Mouse (Mus musculus) lung, embryonic 15.5 days (tissue): Measurements from ENCODE around the gene Hoxc13. TPM values are rescaled to one million over a fixed set of nuclear protein-coding genes. Genes with fewer than 3 reads are reported as not detected.
A peak's percentile ranks its signal among the peaks of the same experiment; 100 is the strongest.

Experiments used
- ATAC-seq: fragments of 200-750 bp; cut with Nextera tagmentation; 2 replicates; pipeline ENCODE4 v1.8.0; 2017; ENCODE audit warnings: moderate number of reproducible peaks, borderline replicate concordance; ENCODE audit not compliant: low FRiP score, low TSS enrichment; ENCODE audit errors: extremely low read depth
- H3K27ac ChIP-seq: fragments of 300-500 bp; sonication (generic); 2 replicates; pipeline ENCODE4 v1.5.1; 2015; ENCODE audit warnings: moderate library complexity, mild to moderate bottlenecking, inconsistent platforms
- H3K27me3 ChIP-seq: fragments of 300-500 bp; sonication (generic); 2 replicates; pipeline ENCODE4 v1.6.1; 2015; ENCODE audit warnings: inconsistent platforms
- H3K36me3 ChIP-seq: fragments of 300-500 bp; sonication (generic); 2 replicates; pipeline ENCODE4 v1.6.1; 2015; ENCODE audit warnings: inconsistent platforms
- H3K4me1 ChIP-seq: fragments of 300-500 bp; sonication (generic); 2 replicates; pipeline ENCODE4 v1.6.1; 2015; ENCODE audit warnings: inconsistent platforms
- H3K4me2 ChIP-seq: fragments of 300-500 bp; sonication (generic); 2 replicates; pipeline ENCODE4 v1.6.1; 2015; ENCODE audit warnings: inconsistent platforms, mild to moderate bottlenecking, moderate library complexity
- H3K4me3 ChIP-seq: fragments of 300-500 bp; sonication (generic); 2 replicates; pipeline ENCODE4 v1.5.1; 2015; ENCODE audit warnings: mild to moderate bottlenecking, inconsistent platforms
- H3K9ac ChIP-seq: fragments of 300-500 bp; sonication (generic); 2 replicates; pipeline ENCODE4 v1.6.1; 2015; ENCODE audit warnings: inconsistent platforms
- H3K9me3 ChIP-seq: fragments of 300-500 bp; sonication (generic); 2 replicates; pipeline ENCODE4 v1.6.1; 2016; ENCODE audit warnings: inconsistent platforms
- WGBS: fragments of 180-500 bp; shearing (Covaris S2); methylation state at CpG from one replicate; pipeline ENCODE4 v1.1.7; 2015; 5-methylcytosine and 5-hydroxymethylcytosine counted together
- polyA plus RNA-seq: library from polyadenylated mRNA; unstranded; fragments of >200 nt; fragmentation: Nextera tagmentation; extraction: Ambion mirVana; gene quantifications from 2 replicates; pipeline ENCODE4 v1.2.1, GENCODE M21; 2015

The Hoxc13 gene
- polyA plus RNA-seq, 1 experiment from 2014 or later = not detected

DNA sequence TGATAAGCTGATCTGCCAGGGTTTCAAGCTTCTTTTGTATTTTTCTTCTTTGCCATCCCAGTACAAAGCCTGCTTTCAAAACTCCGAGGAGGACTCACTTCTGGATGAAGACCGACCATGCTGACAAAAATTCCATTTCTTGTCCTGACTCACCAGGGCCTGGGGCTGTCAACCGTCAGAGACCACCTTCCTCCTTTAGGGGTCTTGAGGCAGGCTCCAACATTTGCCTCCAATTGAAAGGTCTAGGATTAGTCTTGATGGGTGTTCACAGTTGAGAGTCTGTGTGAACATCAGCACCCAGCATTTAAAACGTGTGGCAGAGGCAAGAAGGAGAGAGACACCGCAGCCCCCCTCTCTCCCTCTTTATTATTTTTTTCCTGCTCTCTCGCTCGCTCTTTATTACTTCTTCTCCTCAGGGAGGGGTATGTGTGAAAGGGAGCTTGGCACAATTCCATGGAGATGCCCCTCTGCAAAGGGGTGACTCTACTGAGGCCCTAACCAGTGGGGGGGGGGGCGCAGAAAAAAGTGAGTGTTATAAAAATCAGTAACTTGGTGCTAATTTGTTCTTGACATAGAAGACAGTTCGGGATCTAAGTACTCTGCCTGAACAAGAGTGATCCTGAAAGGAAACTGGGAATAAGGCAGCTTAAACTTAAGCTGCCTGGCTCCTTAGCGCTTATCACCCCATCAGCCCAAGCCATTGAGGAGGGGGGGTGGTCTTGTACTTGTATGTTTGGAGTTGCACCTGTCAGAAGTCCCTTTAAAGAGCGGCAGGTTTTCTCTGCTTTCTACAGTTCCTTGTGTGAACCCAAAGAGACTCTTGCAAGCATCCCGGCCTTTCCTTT, 1.3 kb upstream of the Hoxc13 start:
- no peak for ATAC-seq
- no peak overlapping the region for H3K4me2 ChIP-seq
- peaks cover 99% of the 10 kb centered on the region for H3K27me3 ChIP-seq
- H3K9ac ChIP-seq = no peak overlapping the region
- H3K4me1 ChIP-seq = peaks cover 4% of the 10 kb centered on the region; the same call in 1 of the 2 replicates
- no peak overlapping the region for H3K27ac ChIP-seq
- H3K36me3 ChIP-seq = no peaks in the 10 kb centered on the region
- 6% methylated on average over 12 of the region's 12 CpGs for WGBS
- H3K4me3 ChIP-seq = no peak overlapping the region
- H3K9me3 ChIP-seq = no peaks in the 10 kb centered on the region

DNA sequence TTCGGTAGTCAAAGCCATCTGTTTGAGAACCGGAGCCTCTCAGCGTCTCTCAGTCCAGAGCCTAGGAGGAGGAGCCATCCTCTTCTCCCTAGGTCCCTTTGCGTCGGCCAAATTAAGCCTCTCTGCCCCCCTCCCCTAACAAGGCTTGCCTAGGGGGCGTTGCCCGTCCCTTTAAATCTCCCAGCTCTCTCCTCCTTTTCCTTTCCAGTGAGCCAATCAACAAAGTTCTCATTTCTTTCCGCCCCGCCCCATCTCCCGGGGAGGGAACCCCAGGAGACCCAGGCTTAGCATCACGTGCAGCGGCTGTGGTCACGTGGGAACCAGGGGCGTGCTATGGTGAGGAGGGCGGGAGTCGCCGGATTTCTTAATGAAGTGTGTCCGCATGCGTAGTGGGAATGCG, 284 bp upstream of the Hoxc13 start:
- peak overlapping the region; percentile 20 for H3K4me3 ChIP-seq
- no peaks in the 10 kb centered on the region for H3K9me3 ChIP-seq
- peak; percentile 82; the same call in 1 of the 2 replicates for ATAC-seq
- no peak overlapping the region for H3K27ac ChIP-seq
- peaks cover 4% of the 10 kb centered on the region; the same call in 1 of the 2 replicates for H3K4me1 ChIP-seq
- H3K27me3 ChIP-seq = peaks cover 99% of the 10 kb centered on the region
- 1% methylated on average over 20 of the region's 20 CpGs for WGBS
- no peak overlapping the region for H3K9ac ChIP-seq
- no peaks in the 10 kb centered on the region for H3K36me3 ChIP-seq
- H3K4me2 ChIP-seq = peak overlapping the region; percentile 34

GRCm38 (mm10) chr15:102922012-102922362, 1.1 kb downstream of the Hoxc13 start:
- no peaks in the 10 kb centered on the region for H3K36me3 ChIP-seq
- WGBS = 2% methylated on average over 24 of the region's 24 CpGs
- peaks cover 99% of the 10 kb centered on the region for H3K27me3 ChIP-seq
- H3K27ac ChIP-seq = no peak overlapping the region
- no peak overlapping the region for H3K4me2 ChIP-seq
- no peak overlapping the region for H3K4me3 ChIP-seq
- no peak overlapping the region for H3K9ac ChIP-seq
- ATAC-seq = peak; percentile 35; the same call in 1 of the 2 replicates
- peaks cover 4% of the 10 kb centered on the region; the same call in 1 of the 2 replicates for H3K4me1 ChIP-seq
- no peaks in the 10 kb centered on the region for H3K9me3 ChIP-seq

GRCm38 (mm10) chr15:102922636-102923500, 2.0 kb downstream of the Hoxc13 start:
- Histone ChIP-seq H3K4me2 (no peak overlapping the region), H3K36me3 (no peaks in the 10 kb centered on the region), H3K4me1 (peaks cover 4% of the 10 kb centered on the region; the same call in 1 of the 2 replicates), H3K9ac (no peak overlapping the region), H3K27ac (no peak overlapping the region), H3K4me3 (no peak overlapping the region), H3K27me3 (peaks cover 99% of the 10 kb centered on the region), H3K9me3 (no peaks in the 10 kb centered on the region)
- WGBS = 19% methylated on average over 6 of the region's 6 CpGs
- ATAC-seq = no peak

GRCm38 (mm10) chr15:102927032-102927645, 6.2 kb downstream of the Hoxc13 start:
- Histone ChIP-seq H3K27me3 (peaks cover 99% of the 10 kb centered on the region), H3K4me1 (no peaks in the 10 kb centered on the region), H3K4me3 (no peak overlapping the region), H3K9ac (no peak overlapping the region), H3K36me3 (no peaks in the 10 kb centered on the region), H3K27ac (no peak overlapping the region), H3K9me3 (no peaks in the 10 kb centered on the region), H3K4me2 (no peak overlapping the region)
- WGBS = under 1% methylated on average over 39 of the region's 40 CpGs
- no peak for ATAC-seq

- under 1% methylated on average over 23 of the region's 23 CpGs for WGBS
- Histone ChIP-seq H3K4me1 (peaks cover 2% of the 10 kb centered on the region; the same call in 1 of the 2 replicates), H3K9me3 (no peaks in the 10 kb centered on the region), H3K4me2 (no peak overlapping the region), H3K4me3 (no peak overlapping the region), H3K27me3 (peaks cover 100% of the 10 kb centered on the region), H3K27ac (no peak overlapping the region), H3K36me3 (no peaks in the 10 kb centered on the region), H3K9ac (no peak overlapping the region)
- ATAC-seq = no peak
These were observed 10.9 kb downstream of the Hoxc13 start for GRCm38 (mm10) chr15:102931706-102932358.

- no peak overlapping the region for H3K4me3 ChIP-seq
- H3K9me3 ChIP-seq = no peaks in the 10 kb centered on the region
- H3K9ac ChIP-seq = no peak overlapping the region
- ATAC-seq = no peak
- peaks cover 2% of the 10 kb centered on the region; the same call in 1 of the 2 replicates for H3K4me1 ChIP-seq
- no peak overlapping the region for H3K27ac ChIP-seq
- no peaks in the 10 kb centered on the region for H3K36me3 ChIP-seq
- no peak overlapping the region for H3K4me2 ChIP-seq
- WGBS = 2% methylated on average over 12 of the region's 12 CpGs
- peaks cover 100% of the 10 kb centered on the region for H3K27me3 ChIP-seq
These were observed 13.5 kb downstream of the Hoxc13 start for GRCm38 (mm10) chr15:102934438-102934837.

- Histone ChIP-seq H3K9me3 (no peaks in the 10 kb centered on the region), H3K4me3 (no peak overlapping the region), H3K9ac (no peak overlapping the region), H3K4me2 (no peak overlapping the region), H3K27me3 (peaks cover 100% of the 10 kb centered on the region), H3K4me1 (peaks cover 2% of the 10 kb centered on the region; the same call in 1 of the 2 replicates), H3K36me3 (no peaks in the 10 kb centered on the region), H3K27ac (no peak overlapping the region)
- WGBS = under 1% methylated on average over 26 of the region's 27 CpGs
- ATAC-seq = no peak
These were observed 14.0 kb downstream of the Hoxc13 start for GRCm38 (mm10) chr15:102934897-102935296.

GRCm38 (mm10) chr15:102936279-102936972, 15.5 kb downstream of the Hoxc13 start, which contains the start of gene Hoxc12:
Gene Hoxc12 (plus strand): TSS chr15:102936757.
- no peaks in the 10 kb centered on the region for H3K36me3 ChIP-seq
- WGBS = under 1% methylated on average over 31 of the region's 31 CpGs
- peaks cover 2% of the 10 kb centered on the region; the same call in 1 of the 2 replicates for H3K4me1 ChIP-seq
- H3K4me3 ChIP-seq = no peak within 1 kb of the TSS
- no peak within 1 kb of the TSS for H3K27ac ChIP-seq
- peaks cover 100% of the 10 kb centered on the region for H3K27me3 ChIP-seq
- no peak for ATAC-seq
- H3K9ac ChIP-seq = no peak within 1 kb of the TSS
- no peak within 1 kb of the TSS for H3K4me2 ChIP-seq
- H3K9me3 ChIP-seq = no peaks in the 10 kb centered on the region

GRCm38 (mm10) chr15:102937036-102937666, 16.2 kb downstream of the Hoxc13 start:
- ATAC-seq = no peak
- H3K4me3 ChIP-seq = no peak overlapping the region

More at GRCm38 (mm10) chr15:102937036-102937666, 16.2 kb downstream of the Hoxc13 start:
- Histone ChIP-seq H3K9ac (no peak overlapping the region), H3K36me3 (no peaks in the 10 kb centered on the region), H3K4me1 (peaks cover 2% of the 10 kb centered on the region; the same call in 1 of the 2 replicates), H3K27ac (no peak overlapping the region), H3K9me3 (no peaks in the 10 kb centered on the region), H3K4me2 (no peak overlapping the region), H3K27me3 (peaks cover 100% of the 10 kb centered on the region)
- 2% methylated on average over 50 of the region's 50 CpGs for WGBS
